Mouse (Mus musculus) limb, embryonic 13.5 days (tissue): Measurements from ENCODE around the gene Tie1. TPM values are rescaled to one million over a fixed set of nuclear protein-coding genes. Genes with fewer than 3 reads are reported as not detected.

Experiments used
- ATAC-seq: fragments of 200-750 bp; cut with Nextera tagmentation; 2 replicates; pipeline ENCODE4 v1.8.0; 2017; ENCODE audit warnings: low read depth, moderate number of reproducible peaks, moderate TSS enrichment; ENCODE audit not compliant: low FRiP score
- H3K27ac ChIP-seq: fragments of 300-500 bp; sonication (generic); 2 replicates; pipeline ENCODE4 v1.5.1; 2015; ENCODE audit warnings: inconsistent platforms, mild to moderate bottlenecking, moderate library complexity
- H3K27me3 ChIP-seq: fragments of 300-500 bp; sonication (generic); 2 replicates; pipeline ENCODE4 v1.6.1; 2015; ENCODE audit warnings: mild to moderate bottlenecking, inconsistent platforms
- H3K36me3 ChIP-seq: fragments of 300-500 bp; sonication (generic); 2 replicates; pipeline ENCODE4 v1.6.1; 2015; ENCODE audit warnings: inconsistent platforms, mild to moderate bottlenecking, moderate library complexity
- H3K4me1 ChIP-seq: fragments of 300-500 bp; sonication (generic); 2 replicates; pipeline ENCODE4 v1.6.1; 2015; ENCODE audit warnings: inconsistent platforms
- H3K4me2 ChIP-seq: fragments of 300-500 bp; sonication (generic); replicated peaks from 2 replicates; pipeline ENCODE4 v1.6.1; 2015; ENCODE audit warnings: inconsistent platforms, mild to moderate bottlenecking, moderate library complexity
- H3K4me3 ChIP-seq: fragments of 300-500 bp; sonication (generic); 2 replicates; pipeline ENCODE4 v1.5.1; 2015; ENCODE audit warnings: moderate library complexity, mild to moderate bottlenecking, inconsistent platforms
- H3K9ac ChIP-seq: fragments of 300-500 bp; sonication (generic); 2 replicates; pipeline ENCODE4 v1.6.1; 2015; ENCODE audit warnings: mild to moderate bottlenecking, inconsistent platforms
- H3K9me3 ChIP-seq: fragments of 300-500 bp; sonication (generic); 2 replicates; pipeline ENCODE4 v1.6.1; 2016; ENCODE audit warnings: inconsistent platforms
- WGBS: fragments of 180-500 bp; shearing (Covaris S2); methylation state at CpG from one replicate; pipeline ENCODE4 v1.1.7; 2015; 5-methylcytosine and 5-hydroxymethylcytosine counted together
- polyA plus RNA-seq: library from polyadenylated mRNA; unstranded; fragments of >200 nt; fragmentation: Nextera tagmentation; extraction: Ambion mirVana; gene quantifications from 2 replicates; pipeline ENCODE4 v1.2.1, GENCODE M21; 2015

Gene Tie1
- polyA plus RNA-seq, 1 experiment from 2014 or later, result 22.8 TPM

GRCm38 (mm10) chr4:118428531-118429214, 61.2 kb downstream of the Tie1 start:
- Histone ChIP-seq H3K27ac (peak overlapping the region; percentile 76), H3K27me3 (no peaks in the 10 kb centered on the region), H3K9me3 (no peaks in the 10 kb centered on the region), H3K4me1 (peaks cover 31% of the 10 kb centered on the region), H3K36me3 (peaks cover 37% of the 10 kb centered on the region), H3K4me2 (peak overlapping the region; percentile 89), H3K4me3 (peak overlapping the region; percentile 57), H3K9ac (peak overlapping the region; percentile 77)
- 0 out of 2 replicates have a peak, but pooled peaks have one; percentile 4 for ATAC-seq
- WGBS, result 34% methylated on average over 15 of the region's 15 CpGs

DNA sequence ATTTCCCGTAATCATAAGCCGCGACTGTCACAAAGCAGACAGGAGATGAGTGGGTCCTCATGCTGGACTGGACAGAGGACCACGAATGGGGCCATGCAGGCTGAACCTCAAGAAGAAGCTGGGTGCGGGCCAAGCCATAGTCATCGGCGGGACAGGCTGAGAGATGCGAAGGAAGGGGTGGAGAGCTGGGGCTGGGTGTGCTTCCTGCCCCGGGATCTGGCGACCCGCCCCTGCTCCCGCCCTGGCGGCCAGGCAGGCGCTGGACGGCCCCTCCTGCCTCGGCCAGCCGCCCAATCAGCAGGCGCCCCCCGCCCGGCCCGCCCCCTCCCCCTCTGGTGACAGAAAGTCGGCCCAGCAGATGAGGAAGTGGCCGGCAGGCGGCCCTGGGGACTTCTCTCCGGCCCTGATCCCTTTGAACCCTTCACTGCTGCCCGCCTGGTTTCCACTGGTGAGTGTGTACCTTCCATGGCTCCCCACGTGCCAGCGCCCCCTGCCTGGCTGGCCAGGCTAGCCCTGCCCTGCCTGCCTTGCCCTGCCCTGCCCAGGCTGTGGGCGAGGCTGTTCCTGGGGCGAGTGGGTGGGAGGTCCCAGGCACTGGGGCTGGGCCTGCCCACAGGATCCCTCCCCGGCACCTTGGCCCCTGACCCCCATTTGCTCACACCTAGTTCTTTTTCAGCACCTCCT, 62.0 kb downstream of the Tie1 start, which contains the start of gene Elovl1:
TSS of gene Elovl1 (plus strand) at position 326 of the 684 bp plus-strand sequence.
- under 1% methylated on average over 30 of the region's 31 CpGs for WGBS
- no peaks in the 10 kb centered on the region for H3K27me3 ChIP-seq
- peak; percentile 96 for ATAC-seq
- peaks cover 30% of the 10 kb centered on the region for H3K4me1 ChIP-seq
- H3K27ac ChIP-seq, result peak within 1 kb of the TSS; percentile 76
- peaks cover 32% of the 10 kb centered on the region for H3K36me3 ChIP-seq
- peak within 1 kb of the TSS; percentile 77 for H3K9ac ChIP-seq
- no peaks in the 10 kb centered on the region for H3K9me3 ChIP-seq
- H3K4me2 ChIP-seq, result peak within 1 kb of the TSS; percentile 89
- peak within 1 kb of the TSS; percentile 57 for H3K4me3 ChIP-seq

DNA sequence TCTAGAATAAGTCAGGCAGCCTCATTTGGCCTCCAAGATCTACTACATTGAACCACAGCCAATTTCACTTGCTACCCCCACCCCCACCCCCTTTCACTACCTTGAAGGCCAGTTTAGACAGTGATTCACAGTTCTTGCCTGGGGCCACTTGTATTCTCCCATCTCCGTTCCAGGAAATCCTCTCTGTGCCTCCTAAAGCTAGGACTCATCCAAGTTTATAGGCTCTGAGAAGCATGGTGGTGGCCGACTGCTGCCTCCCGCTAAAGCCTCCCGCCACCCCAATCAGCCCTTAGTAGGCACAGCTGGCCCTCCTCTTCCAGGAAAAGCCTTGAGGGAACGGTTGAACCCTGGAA, 62.5 kb downstream of the Tie1 start:
- ATAC-seq, result peak; percentile 9; the same call in 1 of the 2 replicates
- Histone ChIP-seq H3K27me3 (no peaks in the 10 kb centered on the region), H3K4me2 (peak overlapping the region; percentile 89), H3K9me3 (no peaks in the 10 kb centered on the region), H3K9ac (peak overlapping the region; percentile 77), H3K27ac (peak overlapping the region; percentile 76), H3K4me1 (peaks cover 30% of the 10 kb centered on the region), H3K4me3 (peak overlapping the region; percentile 57), H3K36me3 (peaks cover 30% of the 10 kb centered on the region)
- 2% methylated on average over 5 of the region's 5 CpGs for WGBS

DNA sequence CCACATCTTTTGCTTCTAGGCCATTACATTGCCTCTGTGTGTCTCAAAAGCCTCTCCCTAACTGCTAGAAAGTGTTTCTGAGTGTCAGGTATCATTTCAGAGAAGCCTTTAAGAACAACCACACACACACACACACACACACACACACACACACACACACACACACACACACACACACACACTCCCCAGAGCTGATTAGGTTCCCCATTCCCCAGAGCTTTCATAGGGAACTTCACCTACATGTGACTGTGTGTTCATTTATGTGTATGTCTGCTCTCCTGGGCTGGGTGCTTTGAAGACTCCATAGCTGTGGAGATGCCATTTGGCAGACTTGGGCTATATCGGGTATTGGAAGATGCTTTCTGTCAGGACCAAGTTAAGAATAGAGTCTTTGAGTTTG, 64.5 kb downstream of the Tie1 start:
- no peaks in the 10 kb centered on the region for H3K9me3 ChIP-seq
- H3K9ac ChIP-seq, result no peak overlapping the region
- no peak overlapping the region for H3K27ac ChIP-seq
- peaks cover 30% of the 10 kb centered on the region for H3K4me1 ChIP-seq
- no peak overlapping the region for H3K4me3 ChIP-seq
- ATAC-seq, result no peak
- H3K36me3 ChIP-seq, result peaks cover 24% of the 10 kb centered on the region
- WGBS, result 100% methylated on average over 1 of the region's 1 CpGs
- no peaks in the 10 kb centered on the region for H3K27me3 ChIP-seq
- no peak overlapping the region for H3K4me2 ChIP-seq

GRCm38 (mm10) chr4:118424541-118425160, 65.2 kb downstream of the Tie1 start:
- no peaks in the 10 kb centered on the region for H3K27me3 ChIP-seq
- peaks cover 23% of the 10 kb centered on the region for H3K4me1 ChIP-seq
- no peak for ATAC-seq
- WGBS, result 83% methylated on average over 4 of the region's 4 CpGs
- H3K4me3 ChIP-seq, result no peak overlapping the region
- H3K4me2 ChIP-seq, result no peak overlapping the region
- H3K9me3 ChIP-seq, result no peaks in the 10 kb centered on the region
- no peak overlapping the region for H3K9ac ChIP-seq
- H3K36me3 ChIP-seq, result peaks cover 27% of the 10 kb centered on the region
- H3K27ac ChIP-seq, result no peak overlapping the region

DNA sequence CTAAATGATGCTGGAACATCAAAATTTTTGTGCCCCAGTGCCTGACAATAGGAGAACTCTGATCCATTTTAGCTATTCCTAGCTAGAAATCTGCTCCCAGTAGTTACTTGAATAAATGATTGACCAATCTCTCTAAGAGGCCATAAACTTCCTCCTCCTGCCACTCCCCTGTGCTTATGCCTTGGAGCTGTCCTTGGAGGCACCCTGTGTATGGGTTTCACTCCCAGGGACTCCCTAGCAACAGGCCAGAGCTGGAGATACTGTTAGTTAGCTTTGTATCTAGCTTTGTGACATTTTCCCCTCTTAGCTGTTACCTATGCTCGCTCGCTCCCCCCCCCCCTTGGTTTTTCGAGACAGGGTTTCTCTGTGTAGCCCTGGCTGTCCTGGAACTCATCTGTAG, 68.5 kb downstream of the Tie1 start:
- WGBS, result 93% methylated on average over 3 of the region's 3 CpGs
- Histone ChIP-seq H3K4me2 (no peak overlapping the region), H3K9ac (no peak overlapping the region), H3K27ac (no peak overlapping the region), H3K36me3 (peaks cover 53% of the 10 kb centered on the region), H3K4me1 (no peaks in the 10 kb centered on the region), H3K9me3 (no peaks in the 10 kb centered on the region), H3K27me3 (no peaks in the 10 kb centered on the region), H3K4me3 (no peak overlapping the region)
- no peak for ATAC-seq

Other genes with a start within 250 kb of the Tie1 start
- 51.1 and 58.1 TPM in 2 replicates for gene Ptprf, start 198.7 kb downstream of the Tie1 start, polyA plus RNA-seq
- gene Szt2, start 80.8 kb downstream of the Tie1 start, polyA plus RNA-seq, result 8.8 and 10.6 TPM in 2 replicates
- gene Med8, start 80.7 kb downstream of the Tie1 start, polyA plus RNA-seq, result 108 and 116 TPM in 2 replicates
- 66.3 and 66.5 TPM in 2 replicates for gene Elovl1, start 62.0 kb downstream of the Tie1 start, polyA plus RNA-seq
- 221 and 238 TPM in 2 replicates for gene Cdc20, start 52.7 kb downstream of the Tie1 start, polyA plus RNA-seq
- gene Mpl, start 32.5 kb downstream of the Tie1 start, polyA plus RNA-seq, result 0.33 and 0.46 TPM in 2 replicates
- 1.0 and 2.0 TPM in 2 replicates for gene 2610528J11Rik, start 36.9 kb upstream of the Tie1 start, polyA plus RNA-seq
- 1.8 and 2.0 TPM in 2 replicates for gene Tmem125, start 54.0 kb upstream of the Tie1 start, polyA plus RNA-seq
- 0.13 and 0.31 TPM in 2 replicates for gene Cfap57, start 130.7 kb upstream of the Tie1 start, polyA plus RNA-seq
- gene Ebna1bp2, start 130.7 kb upstream of the Tie1 start, polyA plus RNA-seq, result 130 and 134 TPM in 2 replicates
- not detected in 2 replicates for gene Olfr62, start 168.9 kb upstream of the Tie1 start, polyA plus RNA-seq
- 0.11 and 0.14 TPM in 2 replicates for gene Olfr1342, start 202.7 kb upstream of the Tie1 start, polyA plus RNA-seq
- gene Olfr1341, start 213.5 kb upstream of the Tie1 start, polyA plus RNA-seq, result not detected in 2 replicates
- not detected in 2 replicates for gene Olfr1340, start 230.1 kb upstream of the Tie1 start, polyA plus RNA-seq
- gene Olfr1339, start 242.1 kb upstream of the Tie1 start, polyA plus RNA-seq, result not detected in 2 replicates